Mouse (Mus musculus): Measurements from ENCODE around the gene Cyp4a12a. TPM values are rescaled to one million over a fixed set of nuclear protein-coding genes. Genes with fewer than 3 reads are reported as not detected.
"Not testable (repeated sequence)": the region's sequence is repeated elsewhere in the genome, so short reads cannot be mapped to it uniquely, and the experiment has no call there.

The Cyp4a12a gene
- polyA plus RNA-seq (2014; fragmentation: Nextera tagmentation; extraction: Ambion mirVana): not detected in 2 replicates

DNA sequence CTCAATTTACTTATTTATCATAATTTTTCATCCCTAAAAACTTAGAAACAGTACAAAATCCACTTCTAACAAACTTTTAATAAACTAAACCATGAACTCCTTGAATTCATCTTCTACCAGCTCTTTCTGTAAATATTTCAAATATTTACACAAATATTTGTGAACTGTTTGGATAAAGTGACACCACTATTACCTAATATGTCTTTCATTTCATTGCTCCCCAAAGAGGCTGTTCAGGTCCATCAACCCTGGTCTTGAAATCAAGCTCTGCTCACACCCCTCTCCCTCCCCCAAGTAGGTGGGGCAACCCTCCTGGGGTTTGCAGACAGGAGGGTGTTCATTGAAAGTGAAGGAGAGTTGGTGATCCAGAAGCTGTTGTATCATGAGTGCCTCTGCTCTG is at the start of gene Cyp4a12a:
Gene Cyp4a12a, plus strand, starts transcription at position 301 of the 400 bp plus-strand sequence.
- not testable (repeated sequence) for H3K4me3 ChIP-seq (ENCODE audit: low read depth, low read length); H3K36me3 ChIP-seq (ENCODE audit: control insufficient read depth, insufficient read depth, low read length); H3K4me1 ChIP-seq (replicated peaks; ENCODE audit: control insufficient read depth, insufficient read depth, low read length); H3K27ac ChIP-seq (ENCODE audit: low read depth, low read length); H3K9me3 ChIP-seq (ENCODE audit: control insufficient read depth, low read length); DNase-seq (ENCODE audit: low spot score); ATAC-seq (ENCODE audit: low FRiP score); H3K9ac ChIP-seq (ENCODE audit: low read depth, low read length); H3K4me2 ChIP-seq (replicated peaks; ENCODE audit: low read depth, low read length); H3K27me3 ChIP-seq (ENCODE audit: control insufficient read depth, insufficient read depth, low read length)

DNA sequence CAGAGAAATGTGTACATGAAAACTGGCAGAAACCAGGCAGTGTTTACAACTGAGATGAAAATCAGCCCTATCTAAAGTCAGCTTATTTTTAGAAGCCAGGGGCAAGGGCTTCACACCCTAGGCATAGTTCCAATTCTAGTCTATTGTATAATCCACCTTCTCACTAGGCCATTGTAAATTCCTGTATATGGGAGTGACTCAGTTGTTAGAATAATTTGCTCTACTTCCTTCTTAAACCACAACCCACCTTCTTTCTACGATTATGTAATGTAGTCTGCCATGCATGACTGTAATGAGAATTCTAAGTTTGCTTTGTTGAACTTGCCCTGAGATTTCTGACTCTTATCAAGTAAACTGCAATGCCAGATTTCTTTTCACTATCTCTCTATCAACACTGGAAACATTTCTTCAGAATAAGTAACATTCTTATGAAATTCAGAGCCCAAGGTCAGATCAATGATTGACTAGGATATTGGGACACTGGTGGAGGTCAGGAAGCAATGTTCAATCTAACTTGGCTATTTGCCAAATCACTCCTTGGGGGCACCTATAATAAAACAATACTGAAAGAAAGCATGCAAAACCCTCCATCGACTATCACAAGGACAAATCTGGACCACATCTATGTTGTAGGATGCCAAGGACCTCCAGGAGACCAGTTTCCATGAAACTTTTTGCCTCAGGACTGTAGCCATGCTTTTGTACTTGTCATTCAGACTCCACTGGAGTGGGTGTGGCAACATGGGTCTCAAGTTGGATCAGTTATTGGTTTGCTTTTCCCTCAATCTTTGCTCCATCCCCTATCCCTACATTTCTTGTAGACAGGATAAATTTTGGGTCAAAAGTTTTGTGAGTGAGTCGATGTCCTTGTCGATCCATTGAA is 33.9 kb upstream of the Cyp4a12a start:
- WGBS: 90% methylated on average over 3 of the region's 4 CpGs
- not testable (repeated sequence) for H3K27me3 ChIP-seq (ENCODE audit: control insufficient read depth, insufficient read depth, low read length); H3K4me2 ChIP-seq (replicated peaks; ENCODE audit: low read depth, low read length); H3K27ac ChIP-seq (ENCODE audit: low read depth, low read length); H3K9ac ChIP-seq (ENCODE audit: low read depth, low read length); H3K36me3 ChIP-seq (ENCODE audit: control insufficient read depth, insufficient read depth, low read length); ATAC-seq (ENCODE audit: low FRiP score); H3K4me3 ChIP-seq (ENCODE audit: low read depth, low read length); H3K9me3 ChIP-seq (ENCODE audit: control insufficient read depth, low read length); DNase-seq (ENCODE audit: low spot score); H3K4me1 ChIP-seq (replicated peaks; ENCODE audit: control insufficient read depth, insufficient read depth, low read length)

DNA sequence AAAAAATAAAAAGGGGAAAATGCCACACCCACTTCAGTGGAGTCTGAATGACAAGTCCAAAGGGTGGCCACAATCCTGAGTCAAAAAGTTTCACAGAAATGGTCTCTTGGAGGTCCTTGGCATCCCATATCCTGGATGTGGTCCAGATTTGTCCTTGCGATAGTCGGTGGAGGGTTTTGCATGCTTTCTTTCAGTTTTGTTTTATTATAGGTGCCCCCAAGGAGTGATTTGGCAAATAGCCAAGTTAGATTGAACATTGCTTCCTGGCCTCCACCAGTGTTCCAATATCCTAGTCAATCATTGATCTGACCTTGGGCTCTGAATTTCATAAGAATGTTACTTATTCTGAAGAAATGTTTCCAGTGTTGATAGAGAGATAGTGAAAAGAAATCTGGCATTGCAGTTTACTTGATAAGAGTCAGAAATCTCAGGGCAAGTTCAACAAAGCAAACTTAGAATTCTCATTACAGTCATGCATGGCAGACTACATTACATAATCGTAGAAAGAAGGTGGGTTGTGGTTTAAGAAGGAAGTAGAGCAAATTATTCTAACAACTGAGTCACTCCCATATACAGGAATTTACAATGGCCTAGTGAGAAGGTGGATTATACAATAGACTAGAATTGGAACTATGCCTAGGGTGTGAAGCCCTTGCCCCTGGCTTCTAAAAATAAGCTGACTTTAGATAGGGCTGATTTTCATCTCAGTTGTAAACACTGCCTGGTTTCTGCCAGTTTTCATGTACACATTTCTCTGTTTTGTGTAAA is 20.4 kb upstream of the Cyp4a12a start:
- H3K4me1 ChIP-seq (replicated peaks; ENCODE audit: control insufficient read depth, insufficient read depth, low read length); ATAC-seq (ENCODE audit: low FRiP score); H3K36me3 ChIP-seq (ENCODE audit: control insufficient read depth, insufficient read depth, low read length); H3K27ac ChIP-seq (ENCODE audit: low read depth, low read length); H3K9ac ChIP-seq (ENCODE audit: low read depth, low read length); DNase-seq (ENCODE audit: low spot score); H3K27me3 ChIP-seq (ENCODE audit: control insufficient read depth, insufficient read depth, low read length); H3K4me2 ChIP-seq (replicated peaks; ENCODE audit: low read depth, low read length); H3K9me3 ChIP-seq (ENCODE audit: control insufficient read depth, low read length); H3K4me3 ChIP-seq (ENCODE audit: low read depth, low read length): not testable (repeated sequence)
- 97% methylated on average over 2 of the region's 3 CpGs for WGBS

DNA sequence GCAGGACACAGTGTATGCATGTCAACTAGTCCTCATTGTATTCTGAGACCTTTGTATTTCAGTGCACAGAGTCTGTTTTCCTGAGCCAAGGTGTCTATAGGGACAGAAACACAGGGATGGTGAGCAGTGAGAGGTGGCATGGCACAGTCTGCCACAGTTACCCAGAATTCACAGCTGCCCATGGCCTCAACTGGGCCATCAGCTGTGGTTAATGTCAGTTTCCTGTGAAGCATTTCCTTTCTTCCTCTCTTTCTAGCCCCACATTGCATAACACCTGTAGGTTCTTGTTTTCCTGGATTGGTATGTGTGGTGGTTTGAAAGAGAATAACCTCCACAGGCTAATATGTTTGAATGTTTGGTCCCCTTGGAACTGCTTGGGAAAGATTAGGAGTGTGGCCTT is 18.5 kb upstream of the Cyp4a12a start:
- no peak overlapping the region for H3K9ac ChIP-seq (ENCODE audit: low read depth, low read length)
- H3K4me3 ChIP-seq (ENCODE audit: low read depth, low read length): no peak overlapping the region; the same call in 1 of the 2 replicates
- ATAC-seq (ENCODE audit: low FRiP score) (peak; percentile 29; the same call in 1 of the 2 replicates), DNase-seq (ENCODE audit: low spot score) (peak; percentile 1)
- no peaks in the 10 kb centered on the region for H3K36me3 ChIP-seq (ENCODE audit: control insufficient read depth, insufficient read depth, low read length)
- no peaks in the 10 kb centered on the region for H3K4me1 ChIP-seq (replicated peaks; ENCODE audit: control insufficient read depth, insufficient read depth, low read length)
- H3K27me3 ChIP-seq (ENCODE audit: control insufficient read depth, insufficient read depth, low read length): no peaks in the 10 kb centered on the region
- no peak overlapping the region for H3K27ac ChIP-seq (ENCODE audit: low read depth, low read length)
- no peaks in the 10 kb centered on the region for H3K9me3 ChIP-seq (ENCODE audit: control insufficient read depth, low read length)
- no peak overlapping the region; the same call in 1 of the 2 replicates for H3K4me2 ChIP-seq (replicated peaks; ENCODE audit: low read depth, low read length)

DNA sequence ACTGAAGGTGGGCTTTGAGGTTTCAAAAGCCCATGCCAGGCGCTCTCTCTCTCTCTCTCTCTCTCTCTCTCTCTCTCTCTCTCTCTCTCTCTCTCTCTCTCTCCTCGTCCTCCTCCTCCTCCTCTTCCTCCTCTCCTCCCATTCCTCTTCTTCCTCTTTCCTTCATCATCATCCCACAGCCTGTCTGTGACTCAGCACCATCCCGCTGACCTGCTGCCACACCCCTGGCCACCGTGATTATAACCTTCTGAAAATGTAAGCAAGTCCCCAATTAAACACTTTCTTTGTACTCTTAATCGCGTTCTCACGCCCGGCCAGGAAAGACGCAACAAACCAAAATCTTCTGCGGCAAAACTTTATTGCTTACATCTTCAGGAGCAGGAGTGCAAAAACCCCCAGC is 18.1 kb upstream of the Cyp4a12a start:
- H3K9ac ChIP-seq (ENCODE audit: low read depth, low read length): peak overlapping the region; percentile 40; the same call in 1 of the 2 replicates
- WGBS: 13% methylated on average over 9 of the region's 10 CpGs
- H3K4me3 ChIP-seq (ENCODE audit: low read depth, low read length): peak overlapping the region; percentile 33
- ATAC-seq (ENCODE audit: low FRiP score) (peak; percentile 78), DNase-seq (ENCODE audit: low spot score) (peak; percentile 7)
- H3K4me1 ChIP-seq (replicated peaks; ENCODE audit: control insufficient read depth, insufficient read depth, low read length); H3K36me3 ChIP-seq (ENCODE audit: control insufficient read depth, insufficient read depth, low read length); H3K27me3 ChIP-seq (ENCODE audit: control insufficient read depth, insufficient read depth, low read length); H3K9me3 ChIP-seq (ENCODE audit: control insufficient read depth, low read length); H3K27ac ChIP-seq (ENCODE audit: low read depth, low read length): not testable (repeated sequence)
- peak overlapping the region; percentile 31 for H3K4me2 ChIP-seq (replicated peaks; ENCODE audit: low read depth, low read length)

DNA sequence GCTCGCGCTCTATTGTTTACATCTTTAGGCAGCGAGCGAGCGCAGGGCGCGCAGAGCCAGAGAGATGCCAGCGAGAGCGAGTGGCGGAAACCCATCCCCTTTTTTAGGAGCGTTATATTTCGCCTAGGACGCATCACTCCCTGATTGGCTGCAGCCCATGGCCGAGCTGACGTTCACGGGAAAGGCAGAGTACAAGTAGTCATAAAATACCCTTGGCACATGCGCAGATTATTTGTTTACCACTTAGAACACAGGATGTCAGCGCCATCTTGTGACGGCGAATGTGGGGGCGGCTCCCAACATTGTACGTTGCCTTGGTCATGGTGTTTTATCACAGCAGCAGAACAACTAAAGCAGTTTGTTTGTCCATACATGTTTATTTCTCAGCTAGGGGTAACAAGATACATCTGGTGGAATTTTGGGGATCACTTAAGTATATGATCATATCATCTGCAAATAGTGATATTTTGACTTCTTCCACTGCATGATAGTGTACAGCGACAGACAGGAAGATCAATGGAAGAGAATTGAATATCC is 17.5 kb upstream of the Cyp4a12a start:
- H3K27ac ChIP-seq (ENCODE audit: low read depth, low read length): not testable (repeated sequence)

DNA sequence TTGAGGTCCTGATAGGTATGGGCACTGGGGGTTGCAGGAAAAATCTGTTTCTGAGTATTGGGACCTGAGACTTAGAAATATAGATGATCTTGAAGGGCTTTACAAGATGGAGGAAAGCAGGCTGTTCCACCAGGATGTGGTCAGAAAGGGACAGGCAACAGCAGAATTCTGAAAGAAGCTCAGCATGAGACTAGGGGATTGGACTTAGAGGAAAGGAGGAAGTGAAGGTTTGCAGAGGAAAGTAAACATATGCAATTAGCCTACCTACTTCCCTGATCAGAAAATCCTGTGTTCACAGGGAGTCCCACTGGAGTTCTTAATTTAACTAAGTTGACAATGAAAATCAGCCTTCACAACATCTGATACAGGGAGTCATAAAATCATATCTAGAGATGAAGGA is 26.9 kb downstream of the Cyp4a12a start:
- H3K4me1 ChIP-seq (replicated peaks; ENCODE audit: control insufficient read depth, insufficient read depth, low read length); H3K9me3 ChIP-seq (ENCODE audit: control insufficient read depth, low read length); ATAC-seq (ENCODE audit: low FRiP score); H3K4me3 ChIP-seq (ENCODE audit: low read depth, low read length); H3K27me3 ChIP-seq (ENCODE audit: control insufficient read depth, insufficient read depth, low read length); H3K9ac ChIP-seq (ENCODE audit: low read depth, low read length); H3K36me3 ChIP-seq (ENCODE audit: control insufficient read depth, insufficient read depth, low read length); DNase-seq (ENCODE audit: low spot score); H3K27ac ChIP-seq (ENCODE audit: low read depth, low read length); H3K4me2 ChIP-seq (replicated peaks; ENCODE audit: low read depth, low read length): not testable (repeated sequence)

More for the DNA sequence above, 17.5 kb upstream of the Cyp4a12a start:
- H3K27me3 ChIP-seq (ENCODE audit: control insufficient read depth, insufficient read depth, low read length); H3K4me1 ChIP-seq (replicated peaks; ENCODE audit: control insufficient read depth, insufficient read depth, low read length); H3K9me3 ChIP-seq (ENCODE audit: control insufficient read depth, low read length); H3K36me3 ChIP-seq (ENCODE audit: control insufficient read depth, insufficient read depth, low read length): not testable (repeated sequence)
- ATAC-seq (ENCODE audit: low FRiP score) (peak; percentile 77), DNase-seq (ENCODE audit: low spot score) (peak; percentile 42)
- Histone ChIP-seq H3K4me2 (replicated peaks; ENCODE audit: low read depth, low read length) (peak overlapping the region; percentile 31; the same call in 1 of the 2 replicates), H3K9ac (ENCODE audit: low read depth, low read length) (peak overlapping the region; percentile 40; the same call in 1 of the 2 replicates), H3K4me3 (ENCODE audit: low read depth, low read length) (peak overlapping the region; percentile 33)
- 15% methylated on average over 16 of the region's 23 CpGs for WGBS

DNA sequence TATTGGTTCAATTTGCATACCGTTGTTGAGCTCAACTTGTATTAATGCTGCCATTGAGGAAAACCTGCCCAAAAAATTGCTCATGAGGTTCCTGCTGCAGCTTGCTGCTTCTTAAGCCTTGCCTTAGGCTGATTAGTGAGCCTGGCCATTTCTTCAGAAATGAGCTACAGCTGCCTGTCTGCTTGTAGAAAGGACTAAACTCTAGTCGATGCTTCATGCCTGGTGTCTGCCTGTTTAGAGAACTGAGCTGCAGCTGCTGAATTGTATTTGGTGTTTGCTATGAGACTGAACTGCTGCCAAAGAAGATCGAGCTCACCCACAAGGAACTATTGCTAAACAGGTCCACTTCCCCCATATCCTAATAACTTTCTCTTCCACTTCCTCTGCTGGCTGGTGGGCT is 66.8 kb downstream of the Cyp4a12a start:
- H3K4me2 ChIP-seq (replicated peaks; ENCODE audit: low read depth, low read length); H3K27ac ChIP-seq (ENCODE audit: low read depth, low read length); H3K27me3 ChIP-seq (ENCODE audit: control insufficient read depth, insufficient read depth, low read length); H3K9ac ChIP-seq (ENCODE audit: low read depth, low read length); H3K4me3 ChIP-seq (ENCODE audit: low read depth, low read length); ATAC-seq (ENCODE audit: low FRiP score); DNase-seq (ENCODE audit: low spot score); H3K4me1 ChIP-seq (replicated peaks; ENCODE audit: control insufficient read depth, insufficient read depth, low read length); H3K9me3 ChIP-seq (ENCODE audit: control insufficient read depth, low read length); H3K36me3 ChIP-seq (ENCODE audit: control insufficient read depth, insufficient read depth, low read length): not testable (repeated sequence)
- WGBS: 95% methylated on average over 3 of the region's 3 CpGs

Data from hindbrain, embryonic 11.5 days (tissue).